Mouse (Mus musculus) T-helper 2 cell (primary cell): Measurements from ENCODE around the gene Sfmbt1.

Experiments
- in situ Hi-C: fragments of 300-600 bp; cut with MboI, MseI; formaldehyde crosslinking; loops from one replicate; pipeline ENCODE4 v1.15.1; 2025; ENCODE audit warnings: high pct_unique_total_duplicates

Gene Sfmbt1

DNA sequence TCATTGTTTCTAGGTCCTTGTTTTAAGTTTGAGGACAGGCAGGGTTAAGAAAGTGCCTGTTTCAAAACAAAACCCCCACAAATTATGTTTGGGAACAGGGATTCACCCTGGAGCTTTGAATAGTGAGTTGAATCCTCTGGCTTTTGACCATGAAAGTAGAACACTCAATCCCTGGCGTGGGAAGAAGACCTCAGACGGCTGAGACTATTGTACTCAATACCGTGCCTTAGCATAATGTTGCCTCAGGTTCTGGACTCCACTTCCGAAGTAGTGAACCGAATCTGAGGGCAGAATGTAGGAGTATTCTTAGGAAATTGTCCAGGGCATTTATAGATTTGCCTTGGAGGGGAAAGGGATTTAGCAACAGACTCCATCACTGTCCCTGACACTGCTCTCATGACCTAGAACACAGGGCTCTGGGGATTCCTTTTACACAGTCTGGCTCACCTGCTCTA, 110.4 kb downstream of the Sfmbt1 start:
- in situ Hi-C loops, result no loop called here

DNA sequence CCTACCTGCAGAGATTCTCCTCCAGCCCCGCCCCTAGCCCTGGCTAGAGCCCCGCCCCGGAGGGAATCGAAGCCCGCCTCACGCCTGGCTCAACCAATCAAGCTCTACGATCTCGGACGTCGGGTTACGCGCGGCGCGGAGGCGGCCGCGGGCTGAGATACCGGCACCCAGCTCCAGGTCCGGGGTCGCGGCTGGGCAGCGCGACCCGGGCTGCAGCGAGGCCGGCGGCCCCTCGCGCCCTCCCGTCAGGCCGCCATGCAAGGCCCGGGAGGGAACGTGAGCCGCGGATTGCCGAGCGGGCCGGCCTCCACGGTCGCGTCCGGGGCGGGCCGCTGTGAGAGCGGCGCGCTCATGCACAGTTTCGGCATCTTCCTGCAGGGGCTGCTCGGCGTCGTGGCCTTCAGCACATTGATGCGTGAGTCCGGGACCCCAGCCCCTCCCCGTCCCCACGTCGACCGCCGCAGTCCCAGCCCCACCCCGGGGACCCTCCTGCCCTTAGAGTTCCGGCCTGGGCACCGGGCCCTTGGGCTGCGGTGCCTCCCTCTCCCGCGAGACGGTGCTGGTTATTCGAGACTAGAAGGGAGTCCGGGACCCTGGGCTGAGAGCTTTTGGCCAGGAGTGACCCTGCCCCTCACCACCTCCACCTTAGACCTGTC, 111.0 kb downstream of the Sfmbt1 start, which contains the start of gene Tmem110:
Tmem110 (plus strand) TSS at position 115 of the 656 bp plus-strand sequence.
- in situ Hi-C loops, result no loop called here

- in situ Hi-C loops, result no loop called here
Observed at GRCm38 (mm10) chr14:30826174-30827140, 111.8 kb downstream of the Sfmbt1 start.

- in situ Hi-C loops, result no loop called here
Observed at GRCm38 (mm10) chr14:30827480-30827879, 112.8 kb downstream of the Sfmbt1 start.

GRCm38 (mm10) chr14:30828077-30828476, 113.4 kb downstream of the Sfmbt1 start:
- in situ Hi-C loops, result no loop called here

GRCm38 (mm10) chr14:30828635-30829460, 114.2 kb downstream of the Sfmbt1 start:
- in situ Hi-C loops, result no loop called here

DNA sequence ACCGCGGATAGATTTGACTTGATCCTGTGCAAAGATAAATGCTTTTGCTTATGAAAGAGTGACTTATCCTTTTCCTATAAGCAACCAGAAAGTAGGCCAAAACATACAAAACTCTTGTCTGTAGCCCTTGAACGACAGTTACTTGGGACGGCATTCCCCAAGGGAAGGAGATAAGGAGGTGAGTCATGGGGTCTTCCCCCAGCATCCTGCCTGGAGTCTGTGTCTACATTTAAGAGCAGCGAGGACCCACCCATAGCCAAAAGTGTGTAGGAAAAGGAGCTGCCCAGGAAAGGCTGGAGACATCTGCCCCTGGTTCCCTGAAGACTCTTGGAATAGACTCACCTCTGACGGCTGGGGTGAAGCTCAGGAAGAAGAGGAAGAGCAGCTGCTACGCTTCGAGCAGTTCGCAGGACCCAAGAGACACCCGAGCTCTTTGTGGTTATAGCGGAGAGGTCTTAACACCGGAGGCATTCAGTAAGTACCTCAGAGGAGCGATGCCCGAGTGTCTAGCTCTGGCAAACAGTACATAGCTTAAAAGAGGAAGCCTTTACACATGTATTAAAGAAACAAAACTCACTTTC, 122.9 kb downstream of the Sfmbt1 start:
- in situ Hi-C loops, result no loop called here

DNA sequence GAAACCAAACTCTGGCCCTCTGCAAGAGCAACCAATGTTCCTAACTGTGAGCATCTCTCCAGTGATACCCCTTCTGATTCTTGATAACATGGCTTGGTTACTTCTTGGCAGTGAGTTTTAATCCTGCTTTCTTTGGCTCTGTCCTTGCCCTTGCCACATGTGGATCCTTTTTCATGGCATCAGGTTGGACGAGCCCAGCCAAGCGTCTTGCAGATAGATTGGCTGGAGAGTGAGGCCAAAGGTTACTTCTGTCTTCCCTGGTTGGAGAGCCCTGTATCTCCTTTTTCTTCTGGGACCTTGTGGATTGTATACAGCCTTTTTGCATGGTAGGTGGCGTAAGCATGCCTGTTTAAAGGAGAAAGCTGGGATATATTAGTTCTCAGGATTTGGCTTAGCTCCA, 129.1 kb downstream of the Sfmbt1 start:
- in situ Hi-C loops, result no loop called here

DNA sequence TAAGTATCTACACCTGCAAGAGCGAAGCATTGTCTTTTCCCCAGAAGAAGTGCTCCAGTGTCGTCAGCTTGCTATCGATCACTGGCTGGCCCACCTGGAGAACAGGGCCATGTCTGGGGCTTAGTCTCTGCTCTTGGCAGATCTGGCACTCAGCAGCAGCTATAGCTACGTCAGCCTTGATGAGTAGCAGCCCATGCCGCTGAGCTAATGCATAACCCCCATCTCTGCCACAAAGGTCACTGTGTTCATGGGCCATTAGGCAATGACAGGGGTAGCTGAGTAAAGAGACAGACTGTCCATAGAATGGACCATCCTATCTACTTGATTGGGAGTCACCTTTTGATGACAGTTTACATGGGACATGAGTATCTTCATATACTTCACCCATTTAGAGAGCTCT, 135.9 kb downstream of the Sfmbt1 start:
- in situ Hi-C loops, result no loop called here

DNA sequence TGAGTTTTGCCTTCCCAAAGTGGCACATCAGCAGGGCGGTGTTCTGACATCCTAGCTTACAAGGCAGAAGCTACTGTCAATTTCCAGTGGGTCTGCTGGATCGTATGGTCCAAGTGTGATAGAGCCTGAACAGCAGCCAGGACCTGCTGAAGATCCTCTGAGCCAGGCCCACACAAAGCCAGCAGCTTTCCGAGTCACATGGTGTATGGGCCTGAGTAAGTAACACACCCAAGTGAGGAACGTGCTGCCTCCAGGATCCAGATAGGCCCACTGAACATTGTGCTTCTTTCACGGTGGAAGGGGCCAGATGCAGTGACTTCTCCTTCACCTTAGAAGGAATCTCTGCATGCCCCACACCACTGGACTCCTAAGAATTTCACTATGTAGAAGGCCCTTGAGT, 137.7 kb downstream of the Sfmbt1 start:
- in situ Hi-C loops, result no loop called here

GRCm38 (mm10) chr14:30855316-30855715, 140.7 kb downstream of the Sfmbt1 start:
- in situ Hi-C loops, result no loop called here

DNA sequence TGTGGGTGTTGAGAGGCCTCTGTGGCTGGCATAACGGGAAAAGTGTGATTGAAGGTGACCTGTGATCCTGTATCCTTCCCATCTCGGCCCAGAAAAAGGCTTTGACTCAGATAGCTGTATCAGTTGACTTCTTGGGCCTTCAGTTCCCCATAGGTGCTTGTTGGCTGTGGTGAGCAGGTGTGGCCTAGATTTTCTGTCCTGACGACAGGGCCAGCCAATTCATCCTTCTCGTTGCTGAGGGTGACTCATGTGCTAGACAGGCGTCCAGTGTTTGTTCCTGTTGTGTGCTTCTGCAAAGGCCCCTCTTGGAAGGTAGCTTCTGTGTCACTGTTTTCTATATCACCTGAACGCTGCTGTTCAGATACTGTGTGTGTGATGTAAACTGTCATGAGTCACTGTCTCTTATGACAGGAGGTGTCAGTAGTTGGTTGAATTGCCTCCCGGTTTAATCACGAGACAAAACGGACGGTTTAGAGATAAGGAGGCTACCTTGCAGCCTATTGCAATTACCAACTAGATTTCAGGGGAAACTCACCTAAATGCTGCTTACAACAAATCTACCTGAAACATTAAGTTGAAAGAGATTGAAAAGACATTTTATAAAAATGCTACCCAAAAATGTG, 142.3 kb downstream of the Sfmbt1 start:
- in situ Hi-C loops, result no loop called here

DNA sequence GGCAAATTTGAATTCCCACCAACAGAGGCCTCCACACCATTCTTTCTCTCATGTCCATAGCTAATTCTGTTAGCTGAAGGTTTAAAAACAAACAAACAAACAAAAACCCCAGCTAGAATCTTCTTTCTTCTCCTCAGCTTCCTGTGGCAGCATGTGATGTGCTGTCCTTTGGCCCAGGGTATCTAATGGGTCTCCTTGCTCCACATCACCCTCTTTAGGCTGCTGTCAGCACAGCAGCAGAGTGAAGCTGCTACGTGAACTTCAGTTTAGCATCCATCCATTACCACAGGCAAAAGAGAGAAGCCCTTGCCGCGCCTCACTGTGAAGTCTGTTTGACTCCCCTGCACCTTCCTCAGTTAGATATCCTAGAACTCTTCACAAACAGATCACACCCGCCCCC, 143.3 kb downstream of the Sfmbt1 start:
- in situ Hi-C loops, result no loop called here

- in situ Hi-C loops, result no loop called here
Observed at GRCm38 (mm10) chr14:30861421-30862125, 146.9 kb downstream of the Sfmbt1 start.

GRCm38 (mm10) chr14:30862368-30862767, 147.7 kb downstream of the Sfmbt1 start:
- in situ Hi-C loops, result no loop called here

DNA sequence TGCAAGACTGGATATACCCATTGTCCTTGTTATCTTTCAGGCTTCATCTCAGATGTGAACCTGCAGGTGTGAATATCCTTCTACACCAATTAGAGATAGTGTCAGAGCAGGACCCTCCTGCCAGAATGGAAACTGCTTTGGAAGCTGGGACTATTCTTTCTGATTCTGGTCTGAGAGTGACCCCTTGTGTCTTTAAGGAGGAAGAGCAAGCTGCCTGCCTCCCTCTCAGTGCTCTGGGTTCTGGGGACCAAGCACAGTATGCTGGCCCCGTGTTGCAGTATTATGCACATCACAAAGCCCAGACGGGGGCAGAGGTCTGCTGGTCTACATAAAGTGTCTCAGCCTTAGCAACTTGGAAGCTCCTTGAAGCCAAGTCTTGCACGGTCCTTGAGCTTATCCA, 150.7 kb downstream of the Sfmbt1 start:
- in situ Hi-C loops, result no loop called here

- in situ Hi-C loops, result no loop called here
Observed at GRCm38 (mm10) chr14:30867042-30867441, 152.4 kb downstream of the Sfmbt1 start.

- in situ Hi-C loops, result no loop called here
Observed at GRCm38 (mm10) chr14:30868826-30869225, 154.2 kb downstream of the Sfmbt1 start.

- in situ Hi-C loops, result no loop called here
Observed at GRCm38 (mm10) chr14:30869391-30869801, 154.7 kb downstream of the Sfmbt1 start.
